ENCODE assay signal across 17 mouse cellular contexts in genomic region chr8:105771398-105772175, GRCm38 (mm10). TPM values are rescaled to one million over a fixed set of nuclear protein-coding genes. Genes with fewer than 3 reads are reported as not detected.
"Had no signal": no experiment of that assay in that cellular context is flagged by ENCODE, and none has a peak within 500 bp of the region (broad histone marks: within the 10 kb centered on the region; RNA-seq: fewer than 3 reads in every experiment).

No protein-coding gene starts in this region.

- H3K27ac ChIP-seq: midbrain, embryonic 10.5 days; neural tube, embryonic 13.5 days; neural tube, embryonic 15.5 days had no signal

- H3K9me3 ChIP-seq: midbrain, embryonic 10.5 days; neural tube, embryonic 13.5 days; neural tube, embryonic 15.5 days had no signal

- H3K27me3 ChIP-seq: neural tube, embryonic 13.5 days; neural tube, embryonic 15.5 days had no signal

- H3K4me3 ChIP-seq: midbrain, embryonic 10.5 days; myocyte; neural tube, embryonic 13.5 days; neural tube, embryonic 15.5 days had no signal

- H3K9ac ChIP-seq: lung, embryonic 14.5 days; neural tube, embryonic 13.5 days; neural tube, embryonic 15.5 days had no signal

- DNase-seq: lung, adult 18-20 months; lung, postnatal 4 days; right cerebral cortex, adult 18-20 months; right cerebral cortex, postnatal 25 days; right cerebral cortex, postnatal 4 days; spleen, adult 18-20 months; thymus, adult 18-20 months; thymus, postnatal 36 days had no signal

- H3K4me1 ChIP-seq: midbrain, embryonic 10.5 days; neural tube, embryonic 13.5 days; neural tube, embryonic 15.5 days had no signal

- ATAC-seq: midbrain, embryonic 16.5 days had no signal

- H3K4me2 ChIP-seq: lung, embryonic 14.5 days; neural tube, embryonic 13.5 days; neural tube, embryonic 15.5 days had no signal

RNA-seq across cellular contexts. Expression of gene Tsnaxip1, which starts 55.9 kb away (rescaled TPM):
- total RNA-seq: megakaryocyte, adult 5-6 weeks; megakaryocyte-erythroid progenitor cell, adult 5-6 weeks had no signal
- polyA plus RNA-seq: small intestine, adult 2 months had no signal
